Mouse (Mus musculus): ENCODE data around the gene Cdh11.

- TF ChIP-seq GATA1 (IDR thresholded peaks at IDR 0.05; ENCODE audit: borderline replicate concordance, low read length) (no peak), FLI1 (IDR thresholded peaks at IDR 0.05; ENCODE audit: low read length) (no peak)
Observed at GRCm38 (mm10) chr8:102707305-102707704, 78.1 kb downstream of the Cdh11 start.
